Mouse (Mus musculus) kidney, embryonic 15.5 days (tissue): ENCODE measurements around the gene Secisbp2. TPM values are rescaled to one million over a fixed set of nuclear protein-coding genes. Genes with fewer than 3 reads are reported as not detected.
"Not testable (repeated sequence)": the region's sequence is repeated elsewhere in the genome, so short reads cannot be mapped to it uniquely, and the experiment has no call there.

Experiments used
- ATAC-seq: fragments of 200-750 bp; cut with Nextera tagmentation; replicated peaks from 2 replicates; pipeline ENCODE4 v1.8.0; 2017; ENCODE audit warnings: moderate TSS enrichment; ENCODE audit not compliant: low FRiP score
- H3K27ac ChIP-seq: fragments of 300-500 bp; sonication (generic); 2 replicates; pipeline ENCODE4 v1.5.1; 2015; ENCODE audit warnings: mild to moderate bottlenecking, inconsistent platforms
- H3K27me3 ChIP-seq: fragments of 300-500 bp; sonication (generic); 2 replicates; pipeline ENCODE4 v1.6.1; 2015; ENCODE audit warnings: inconsistent platforms
- H3K36me3 ChIP-seq: fragments of 300-500 bp; sonication (generic); 2 replicates; pipeline ENCODE4 v1.6.1; 2015; ENCODE audit warnings: inconsistent platforms
- H3K4me1 ChIP-seq: fragments of 300-500 bp; sonication (generic); 2 replicates; pipeline ENCODE4 v1.6.1; 2015; ENCODE audit warnings: inconsistent platforms
- H3K4me2 ChIP-seq: fragments of 300-500 bp; sonication (generic); 2 replicates; pipeline ENCODE4 v1.6.1; 2015; ENCODE audit warnings: moderate library complexity, mild to moderate bottlenecking, inconsistent platforms
- H3K4me3 ChIP-seq: fragments of 300-500 bp; sonication (generic); replicated peaks from 2 replicates; pipeline ENCODE4 v1.5.1; 2015; ENCODE audit warnings: mild to moderate bottlenecking, inconsistent platforms
- H3K9ac ChIP-seq: fragments of 300-500 bp; sonication (generic); 2 replicates; pipeline ENCODE4 v1.6.1; 2015; ENCODE audit warnings: mild to moderate bottlenecking, inconsistent platforms
- H3K9me3 ChIP-seq: fragments of 300-500 bp; sonication (generic); replicated peaks from 2 replicates; pipeline ENCODE4 v1.6.1; 2016; ENCODE audit warnings: inconsistent platforms
- WGBS: fragments of 180-500 bp; shearing (Covaris S2); methylation state at CpG from one replicate; pipeline ENCODE4 v1.1.7; 2015; ENCODE audit warnings: mixed read lengths; 5-methylcytosine and 5-hydroxymethylcytosine counted together
- polyA plus RNA-seq: library from polyadenylated mRNA; unstranded; fragments of >200 nt; fragmentation: Nextera tagmentation; extraction: Ambion mirVana; gene quantifications from 2 replicates; pipeline ENCODE4 v1.2.1, GENCODE M21; 2015

Gene Secisbp2
- polyA plus RNA-seq, 1 experiment from 2014 or later: 31.9 TPM

- H3K9ac ChIP-seq: no peak overlapping the region
- WGBS: 85% methylated on average over 5 of the region's 5 CpGs
- no peak overlapping the region for H3K4me3 ChIP-seq
- H3K36me3 ChIP-seq: no peaks in the 10 kb centered on the region
- no peaks in the 10 kb centered on the region for H3K9me3 ChIP-seq
- ATAC-seq: no peak
- no peak overlapping the region for H3K4me2 ChIP-seq
- H3K4me1 ChIP-seq: peaks cover 3% of the 10 kb centered on the region; the same call in 1 of the 2 replicates
- H3K27me3 ChIP-seq: no peaks in the 10 kb centered on the region
- no peak overlapping the region for H3K27ac ChIP-seq
These were observed 28.9 kb upstream of the Secisbp2 start for GRCm38 (mm10) chr13:51622626-51623025.

GRCm38 (mm10) chr13:51623678-51624077, 27.8 kb upstream of the Secisbp2 start:
- H3K27me3 ChIP-seq: no peaks in the 10 kb centered on the region
- no peak for ATAC-seq
- H3K4me2 ChIP-seq: no peak overlapping the region
- 82% methylated on average over 2 of the region's 2 CpGs for WGBS
- H3K36me3 ChIP-seq: no peaks in the 10 kb centered on the region
- H3K4me3 ChIP-seq: no peak overlapping the region
- no peak overlapping the region for H3K9ac ChIP-seq
- H3K9me3 ChIP-seq: no peaks in the 10 kb centered on the region
- H3K4me1 ChIP-seq: peaks cover 3% of the 10 kb centered on the region; the same call in 1 of the 2 replicates
- no peak overlapping the region for H3K27ac ChIP-seq

- no peak overlapping the region for H3K27ac ChIP-seq
These were observed 23.1 kb upstream of the Secisbp2 start for GRCm38 (mm10) chr13:51628273-51628848.

GRCm38 (mm10) chr13:51631354-51631992, 20.0 kb upstream of the Secisbp2 start:
- ATAC-seq: no peak
- 76% methylated on average over 15 of the region's 15 CpGs for WGBS
- H3K4me1 ChIP-seq: peaks cover 4% of the 10 kb centered on the region; the same call in 1 of the 2 replicates

More at GRCm38 (mm10) chr13:51628273-51628848, 23.1 kb upstream of the Secisbp2 start:
- Histone ChIP-seq H3K36me3 (no peaks in the 10 kb centered on the region), H3K9ac (no peak overlapping the region), H3K4me1 (peaks cover 4% of the 10 kb centered on the region; the same call in 1 of the 2 replicates), H3K9me3 (no peaks in the 10 kb centered on the region), H3K4me3 (no peak overlapping the region), H3K4me2 (no peak overlapping the region), H3K27me3 (no peaks in the 10 kb centered on the region)
- no peak; the same call in 1 of the 2 replicates for ATAC-seq
- WGBS: 44% methylated on average over 6 of the region's 6 CpGs

GRCm38 (mm10) chr13:51632560-51633218, 18.8 kb upstream of the Secisbp2 start:
- Histone ChIP-seq H3K4me1 (peaks cover 4% of the 10 kb centered on the region; the same call in 1 of the 2 replicates), H3K9ac (no peak overlapping the region), H3K4me2 (no peak overlapping the region), H3K4me3 (no peak overlapping the region), H3K27ac (no peak overlapping the region), H3K9me3 (no peaks in the 10 kb centered on the region), H3K36me3 (no peaks in the 10 kb centered on the region), H3K27me3 (no peaks in the 10 kb centered on the region)
- no peak for ATAC-seq
- 73% methylated on average over 5 of the region's 5 CpGs for WGBS

More at GRCm38 (mm10) chr13:51631354-51631992, 20.0 kb upstream of the Secisbp2 start:
- Histone ChIP-seq H3K4me2 (no peak overlapping the region), H3K27ac (no peak overlapping the region), H3K4me3 (no peak overlapping the region), H3K27me3 (no peaks in the 10 kb centered on the region), H3K9ac (no peak overlapping the region), H3K36me3 (no peaks in the 10 kb centered on the region), H3K9me3 (no peaks in the 10 kb centered on the region)

GRCm38 (mm10) chr13:51635384-51635783, 16.1 kb upstream of the Secisbp2 start:
- 47% methylated on average over 6 of the region's 9 CpGs for WGBS
- H3K27me3 ChIP-seq, H3K4me2 ChIP-seq, H3K4me3 ChIP-seq, H3K9ac ChIP-seq, H3K36me3 ChIP-seq, H3K4me1 ChIP-seq, H3K27ac ChIP-seq, ATAC-seq, H3K9me3 ChIP-seq: not testable (repeated sequence)

- Histone ChIP-seq H3K4me3 (no peak overlapping the region), H3K9me3 (no peaks in the 10 kb centered on the region), H3K36me3 (no peaks in the 10 kb centered on the region), H3K9ac (no peak overlapping the region), H3K27me3 (no peaks in the 10 kb centered on the region), H3K4me1 (peaks cover 9% of the 10 kb centered on the region; the same call in 1 of the 2 replicates), H3K27ac (no peak overlapping the region), H3K4me2 (no peak overlapping the region)
- WGBS: 87% methylated on average over 4 of the region's 4 CpGs
- no peak for ATAC-seq
These were observed 12.5 kb upstream of the Secisbp2 start for GRCm38 (mm10) chr13:51638958-51639357.

GRCm38 (mm10) chr13:51641424-51641823, 10.1 kb upstream of the Secisbp2 start:
- no peak for ATAC-seq
- Histone ChIP-seq H3K27ac (no peak overlapping the region; the same call in 1 of the 2 replicates), H3K4me3 (no peak overlapping the region), H3K36me3 (no peaks in the 10 kb centered on the region), H3K9me3 (no peaks in the 10 kb centered on the region), H3K4me2 (no peak overlapping the region), H3K27me3 (no peaks in the 10 kb centered on the region), H3K9ac (no peak overlapping the region), H3K4me1 (peaks cover 15% of the 10 kb centered on the region; the same call in 1 of the 2 replicates)
- 85% methylated on average over 3 of the region's 3 CpGs for WGBS

- H3K27ac ChIP-seq: peak overlapping the region; percentile 63
- H3K27me3 ChIP-seq: no peaks in the 10 kb centered on the region
- H3K4me1 ChIP-seq: peaks cover 23% of the 10 kb centered on the region
- H3K9me3 ChIP-seq: no peaks in the 10 kb centered on the region
- peak overlapping the region; percentile 43 for H3K4me2 ChIP-seq
- H3K9ac ChIP-seq: no peak overlapping the region
- 17% methylated on average over 11 of the region's 11 CpGs for WGBS
- ATAC-seq: peak; percentile 8; the same call in 1 of the 2 replicates
- no peaks in the 10 kb centered on the region for H3K36me3 ChIP-seq
- 0 out of 2 replicates have a peak overlapping the region, but pooled peaks have one; percentile 5 for H3K4me3 ChIP-seq
These were observed 9.2 kb upstream of the Secisbp2 start for GRCm38 (mm10) chr13:51642171-51642778.

GRCm38 (mm10) chr13:51643924-51644828, 7.3 kb upstream of the Secisbp2 start:
- Histone ChIP-seq H3K4me2 (peak overlapping the region; percentile 67), H3K4me3 (peak overlapping the region; percentile 90), H3K9me3 (no peaks in the 10 kb centered on the region), H3K4me1 (peaks cover 39% of the 10 kb centered on the region), H3K27me3 (no peaks in the 10 kb centered on the region), H3K36me3 (no peaks in the 10 kb centered on the region), H3K9ac (peak overlapping the region; percentile 37), H3K27ac (peak overlapping the region; percentile 85)
- peak; percentile 7; the same call in 1 of the 2 replicates for ATAC-seq
- 50% methylated on average over 20 of the region's 20 CpGs for WGBS
